Mouse (Mus musculus) left cerebral cortex, postnatal 25 days (tissue): ENCODE data around the gene Slc36a4. TPM values are rescaled to one million over a fixed set of nuclear protein-coding genes. Genes with fewer than 3 reads are reported as not detected.

Source experiments
- DNase-seq, 2 experiments: peaks; one replicate each; pipeline ENCODE4 v3.0.0; 2022; ENCODE audit warnings: low spot score in 2 of 2, mixed read lengths in 1 of 2
- intact Hi-C: fragments of 180-260 bp; cut with DNase I; formaldehyde crosslinking; loops from one replicate; pipeline ENCODE4 v1.15.1; 2025
- total RNA-seq, 2 experiments: library from RNA; stranded (reverse); gene quantifications; 2 replicates each; pipeline ENCODE4 v1.2.3; 2021

Gene Slc36a4
- 10 to 100 TPM; 43.4 to 44.6 TPM for total RNA-seq

DNA sequence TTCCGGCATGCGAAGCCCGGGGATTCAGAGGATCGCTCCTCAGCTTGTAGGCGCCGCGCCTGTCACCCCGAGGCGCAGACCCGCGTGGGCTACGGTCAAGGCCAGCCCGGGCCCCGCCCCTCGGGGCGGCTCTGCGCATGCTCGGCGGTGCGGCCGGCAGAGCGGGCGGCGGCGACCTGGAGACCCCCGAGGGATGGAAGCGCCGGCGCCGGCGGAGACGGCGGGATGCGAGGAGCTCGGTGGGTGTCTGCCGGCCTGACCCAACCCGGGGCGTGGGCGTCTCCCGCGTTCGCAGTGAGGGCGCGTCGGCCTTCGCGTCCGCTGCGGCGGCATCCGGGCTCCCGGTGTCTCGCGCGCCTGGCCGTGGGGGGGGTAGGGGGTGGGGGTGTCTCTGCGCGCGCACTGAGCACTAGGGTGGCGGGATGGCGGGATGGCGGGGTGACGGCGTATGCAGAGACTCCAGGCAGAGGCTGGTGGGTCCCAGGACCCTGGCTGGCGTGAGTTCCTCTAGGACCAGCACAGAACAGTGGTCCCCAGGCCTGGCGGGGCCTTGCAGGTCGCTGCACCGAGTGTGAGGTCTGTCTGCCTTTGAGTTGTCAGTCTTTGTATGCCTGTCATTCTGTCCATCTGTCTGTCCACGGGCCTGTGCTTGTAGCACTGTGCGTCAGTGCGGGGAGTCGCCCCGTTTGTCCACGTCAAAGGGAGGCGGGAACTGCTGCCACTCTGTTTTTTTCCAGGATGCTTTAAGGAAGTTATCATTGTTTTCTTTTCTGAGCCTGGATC, at the start of gene Slc36a4:
Slc36a4 (plus strand) TSS at position 140 of the 783 bp plus-strand sequence.
- DNase-seq, result peak; percentile 76 to 85
- intact Hi-C loops, result no loop called here

- DNase-seq, result no peak
- intact Hi-C loops, result no loop called here
Observed at GRCm38 (mm10) chr9:15664606-15665005, 44.9 kb upstream of the Slc36a4 start.

DNA sequence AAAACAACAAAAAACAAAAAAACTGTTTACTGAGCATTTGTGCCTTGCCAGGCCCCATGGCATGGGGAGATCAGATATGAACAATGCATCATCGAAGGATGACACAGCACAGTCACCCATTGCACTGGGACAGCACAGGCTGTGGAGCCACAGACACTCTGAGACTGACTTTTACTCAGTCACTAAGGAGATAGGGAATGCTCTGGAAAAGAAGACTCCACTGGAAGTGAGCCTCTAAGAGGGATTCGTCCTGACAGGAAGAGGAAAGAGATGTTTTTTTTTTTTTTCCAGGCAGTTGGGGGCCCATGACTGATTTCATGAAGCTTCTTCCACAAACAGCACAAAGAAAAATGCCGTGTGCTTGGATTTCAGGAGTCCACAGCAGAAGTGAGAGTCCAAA, 40.1 kb upstream of the Slc36a4 start:
- intact Hi-C loops, result no loop called here
- DNase-seq, result no peak

DNA sequence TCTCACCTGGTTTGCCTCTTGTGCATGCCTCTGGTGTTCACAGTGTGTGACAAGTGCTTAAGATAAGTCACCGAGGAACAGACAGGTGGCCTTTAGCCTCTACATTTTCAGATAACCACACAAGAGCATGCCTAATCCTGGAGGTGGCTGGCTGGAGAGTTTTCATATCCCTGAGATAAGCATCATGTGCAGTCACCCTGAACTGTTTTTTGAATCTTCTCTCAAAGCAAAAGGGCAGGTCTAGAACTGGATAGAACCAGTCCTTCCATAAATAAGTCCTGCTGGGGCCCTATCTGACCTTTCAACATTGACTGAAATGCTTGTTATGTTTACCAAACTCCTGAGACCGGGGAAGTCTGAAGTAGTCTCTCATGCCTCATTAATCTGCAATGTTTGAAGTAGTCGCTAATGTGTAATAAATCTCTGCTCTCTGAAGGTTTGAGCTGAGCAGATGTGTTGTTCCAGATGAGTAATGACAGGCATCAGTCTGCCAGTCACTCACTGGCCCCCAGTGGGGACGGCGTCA, 39.5 kb upstream of the Slc36a4 start:
- intact Hi-C loops, result no loop called here
- no peak for DNase-seq

DNA sequence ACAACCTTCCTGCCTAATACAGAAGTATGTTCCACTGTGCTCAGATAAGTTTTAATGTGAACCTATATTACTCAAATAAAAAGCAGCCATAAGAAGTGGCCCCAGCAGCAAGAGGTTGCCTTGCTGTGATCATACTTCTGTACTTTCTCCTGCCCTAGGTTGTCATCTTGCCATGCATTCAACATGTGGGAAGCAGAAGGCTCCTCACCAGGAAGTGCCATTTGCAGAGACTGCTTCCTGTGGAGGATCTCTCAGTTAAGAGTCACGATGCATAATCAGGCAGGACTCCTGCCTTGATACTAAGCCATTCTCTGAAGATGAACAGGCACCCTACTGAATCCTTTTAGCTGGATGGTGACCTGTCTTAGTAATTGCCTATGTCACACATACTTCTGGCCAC, 37.3 kb upstream of the Slc36a4 start:
- intact Hi-C loops, result no loop called here
- no peak for DNase-seq

DNA sequence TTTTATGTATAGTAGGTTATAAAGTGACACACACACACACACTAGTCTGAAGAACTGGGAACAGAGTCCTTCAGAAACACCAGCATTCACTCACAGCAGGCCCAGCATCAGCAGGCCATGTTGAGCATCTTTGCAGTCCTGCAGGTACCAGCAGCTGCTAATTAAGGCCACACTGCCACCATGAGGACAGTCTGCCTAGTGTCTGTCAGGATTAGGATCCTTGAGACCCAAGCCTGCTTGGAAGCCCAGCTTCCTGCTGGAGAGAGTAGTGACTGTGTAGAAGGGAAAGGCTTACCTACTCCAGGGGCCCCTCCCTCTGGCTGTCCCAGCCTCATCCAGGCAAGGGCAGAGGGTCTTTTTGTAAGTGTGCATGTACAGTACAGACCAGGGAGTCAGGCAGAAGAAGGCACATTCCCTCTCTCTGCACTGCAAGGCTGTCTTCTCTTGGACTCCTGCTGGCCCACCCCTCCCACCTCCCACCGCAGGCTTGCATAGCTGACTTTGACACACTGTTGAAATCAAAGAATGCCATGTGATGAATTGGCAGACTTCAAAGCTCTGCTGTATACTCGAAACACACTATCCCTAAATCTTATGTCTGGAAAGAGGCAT, 27.6 kb upstream of the Slc36a4 start:
- intact Hi-C loops, result loop anchor here (1.0 to 5.0 kb wide), 3 partner anchors 189 to 316 kb away; partner anchors contain the start of gene Smco4
- DNase-seq, result peak; percentile 78 to 84

GRCm38 (mm10) chr9:15685215-15685614, 24.3 kb upstream of the Slc36a4 start:
- DNase-seq, result peak; percentile 69 to 75
- intact Hi-C loops, result loop anchor here (1.0 kb wide), 1 partner anchor 195 kb away; no protein-coding TSS in a partner anchor

DNA sequence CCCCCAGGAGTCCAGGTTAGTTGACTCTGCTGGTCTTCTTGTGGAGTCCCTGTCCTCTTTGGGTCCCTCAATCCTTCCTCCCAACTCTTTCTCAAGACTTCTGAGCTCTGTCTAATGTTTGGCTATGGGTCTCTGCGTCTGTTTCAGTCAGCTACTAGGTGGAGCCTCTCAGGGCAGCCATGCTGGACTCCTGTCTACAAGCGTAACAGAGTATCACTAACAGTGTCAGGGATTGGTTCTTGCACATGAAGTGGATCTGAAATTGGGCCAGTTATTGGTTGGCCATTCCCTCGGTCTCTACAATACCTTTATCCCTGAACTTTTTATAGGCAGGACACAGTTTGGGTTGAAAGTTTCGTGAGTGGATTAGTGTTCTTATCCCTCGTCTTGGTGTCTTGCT, 22.2 kb upstream of the Slc36a4 start:
- intact Hi-C loops, result no loop called here
- DNase-seq, result no peak

DNA sequence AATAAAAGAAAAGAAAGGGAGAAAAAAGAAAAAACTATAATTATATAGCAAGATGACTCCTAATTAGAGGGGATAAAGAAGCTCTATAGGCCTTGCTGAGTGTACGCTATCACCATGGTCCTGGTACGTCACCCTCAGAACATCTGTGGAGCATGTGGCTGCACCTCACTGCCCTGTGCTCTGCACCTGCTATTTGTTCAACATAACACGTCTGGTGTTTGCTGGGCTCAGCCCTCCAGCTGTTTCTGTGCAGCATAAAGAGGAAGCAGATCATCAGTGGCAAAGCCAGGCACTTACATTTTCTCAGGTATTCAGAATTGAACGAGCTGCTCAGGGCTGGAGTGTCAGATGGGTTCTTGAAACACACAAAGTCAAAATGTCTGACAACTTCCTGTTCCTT, 15.7 kb upstream of the Slc36a4 start:
- intact Hi-C loops, result no loop called here
- DNase-seq, result no peak

- intact Hi-C loops, result no loop called here
- no peak for DNase-seq
Observed at GRCm38 (mm10) chr9:15694989-15695388, 14.5 kb upstream of the Slc36a4 start.

GRCm38 (mm10) chr9:15705706-15706105, 3.8 kb upstream of the Slc36a4 start:
- no peak for DNase-seq
- intact Hi-C loops, result no loop called here

DNA sequence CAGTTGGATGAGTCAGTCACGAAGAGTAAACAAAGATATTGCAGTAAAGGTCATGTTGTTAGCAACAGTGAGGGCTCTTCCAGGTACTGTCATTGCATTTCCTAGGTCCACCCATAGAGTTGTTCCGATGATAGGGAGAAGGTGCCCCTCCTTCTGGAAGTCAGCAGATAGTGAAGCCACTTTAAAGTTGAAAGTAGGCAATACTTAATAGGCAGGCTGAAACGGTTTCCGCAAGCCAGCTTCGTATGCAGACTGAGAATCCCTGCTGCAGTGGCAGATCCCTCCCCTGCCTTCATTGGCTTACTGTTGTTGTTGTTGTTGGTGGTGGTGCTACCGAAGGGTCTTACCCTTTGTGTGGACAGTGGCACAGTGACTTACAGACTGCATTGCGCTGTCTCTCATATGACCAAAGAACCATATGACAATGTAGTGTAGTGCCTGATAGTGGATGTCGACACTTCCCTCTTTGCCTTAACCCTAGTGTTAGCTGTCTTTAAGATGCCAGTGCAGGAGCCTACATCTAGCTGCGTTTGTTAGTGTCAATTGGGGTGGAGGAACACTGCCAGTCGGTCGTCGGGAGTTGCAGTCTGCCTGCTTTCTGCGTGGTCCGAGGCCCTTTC, 449 bp upstream of the Slc36a4 start:
- intact Hi-C loops, result no loop called here
- no peak for DNase-seq

- intact Hi-C loops, result no loop called here
- no peak for DNase-seq
Observed at GRCm38 (mm10) chr9:15710821-15711565, 1.5 kb downstream of the Slc36a4 start.

- no peak for DNase-seq
- intact Hi-C loops, result no loop called here
Observed at GRCm38 (mm10) chr9:15711676-15712075, 2.1 kb downstream of the Slc36a4 start.

DNA sequence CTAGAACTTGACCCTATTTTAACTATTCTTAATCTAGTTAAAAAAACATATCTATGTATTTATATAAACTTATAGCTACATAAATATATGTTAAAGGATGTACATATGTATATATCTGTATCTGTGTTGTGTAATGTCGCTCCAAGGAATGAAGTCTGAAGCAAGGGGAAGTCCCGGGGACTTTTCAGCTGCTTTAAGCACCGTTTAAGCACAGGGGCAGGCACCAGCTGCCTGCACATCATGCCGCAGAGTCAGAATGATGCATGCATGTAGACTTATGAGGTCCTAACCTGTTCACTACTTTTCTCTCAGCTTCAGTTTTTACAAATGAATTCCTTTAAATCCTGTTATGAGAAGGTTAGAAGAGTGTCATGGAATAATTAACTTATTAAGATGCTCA, 5.3 kb downstream of the Slc36a4 start:
- no peak for DNase-seq
- intact Hi-C loops, result no loop called here

DNA sequence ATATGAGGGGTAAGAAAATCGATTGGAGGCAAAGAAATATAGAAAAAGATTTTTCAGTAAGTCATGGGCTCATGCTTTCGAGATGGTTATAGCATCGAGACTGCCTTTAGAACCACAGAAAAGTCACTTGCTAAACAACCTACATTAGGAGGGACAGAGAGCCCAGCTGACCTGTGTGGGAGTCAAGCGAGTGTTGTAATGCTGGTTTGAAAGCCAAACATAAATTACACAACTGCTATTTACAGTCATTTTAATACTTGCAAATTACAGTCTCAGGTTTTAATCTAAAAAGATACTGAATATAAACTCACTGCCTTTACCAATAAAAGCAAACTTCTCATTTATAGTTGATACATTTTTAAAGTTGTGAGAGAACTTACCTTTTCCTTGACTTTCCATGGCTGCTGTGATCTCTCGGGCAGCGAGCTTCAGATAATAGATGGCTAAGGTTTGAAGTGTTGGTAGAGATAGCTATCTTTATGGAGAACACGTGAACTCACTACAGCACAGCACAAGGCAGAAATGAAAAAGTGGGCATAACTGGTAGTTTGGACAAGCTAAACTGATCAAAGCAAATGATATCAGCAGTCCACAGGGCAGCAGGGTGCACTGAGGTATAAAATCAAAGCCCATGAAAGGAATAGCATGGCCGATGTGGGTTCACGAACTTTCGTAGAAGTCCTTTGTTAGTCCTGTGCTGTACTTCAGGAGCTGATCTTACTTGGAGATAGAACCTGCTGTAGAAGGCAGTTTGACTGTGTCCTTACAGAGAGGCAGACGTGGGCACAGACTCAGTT, 5.9 kb downstream of the Slc36a4 start:
- intact Hi-C loops, result no loop called here
- no peak for DNase-seq

GRCm38 (mm10) chr9:15717363-15717762, 7.8 kb downstream of the Slc36a4 start:
- intact Hi-C loops, result no loop called here
- no peak for DNase-seq

DNA sequence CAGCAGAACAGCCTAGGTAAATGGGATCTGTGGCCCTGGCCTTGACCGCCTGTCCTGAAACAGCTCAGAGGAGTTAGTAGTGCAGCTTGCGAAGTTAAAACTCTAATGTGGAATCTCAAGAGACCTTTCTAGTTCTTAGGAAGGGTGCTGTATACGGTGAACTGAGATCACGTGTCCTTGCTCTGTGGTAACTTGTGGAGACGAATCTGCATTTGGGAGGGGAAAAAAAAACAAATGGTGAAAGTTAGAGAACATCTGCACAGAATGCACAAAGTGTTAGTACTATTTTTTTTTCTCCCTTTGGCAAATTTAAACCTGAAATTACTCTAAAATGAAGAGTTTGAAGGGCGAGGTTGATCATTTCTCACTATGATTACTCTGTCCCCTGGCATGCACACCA, 8.8 kb downstream of the Slc36a4 start:
- DNase-seq, result no peak
- intact Hi-C loops, result no loop called here

GRCm38 (mm10) chr9:15719594-15719993, 10.1 kb downstream of the Slc36a4 start:
- intact Hi-C loops, result no loop called here
- DNase-seq, result no peak
